Mouse (Mus musculus) liver, embryonic 18 days (tissue): ENCODE results near the gene H2-M11. TPM values are rescaled to one million over a fixed set of nuclear protein-coding genes. Genes with fewer than 3 reads are reported as not detected.

Experiments used
- polyA plus RNA-seq: library from polyadenylated mRNA; depleted of rRNA; stranded (reverse); fragments of >200 nt; gene quantifications from 2 replicates; pipeline ENCODE4 v1.2.3, GENCODE M21; 2012; rRNA removed

The H2-M11 gene
- polyA plus RNA-seq, result not detected in 2 replicates

GRCm38 (mm10) chr17:36546775-36547174, at the start of gene H2-M11:
Gene H2-M11 (plus strand): TSS chr17:36547075.

Other genes starting within 250 kb of the H2-M11 start
- not detected in 2 replicates for gene H2-M10.1, start 220.9 kb upstream of the H2-M11 start, polyA plus RNA-seq
- gene H2-M10.3, start 178.7 kb upstream of the H2-M11 start, polyA plus RNA-seq, result not detected in 2 replicates
- gene H2-M10.4, start 84.7 kb upstream of the H2-M11 start, polyA plus RNA-seq, result not detected in 2 replicates
- gene H2-M9, start 95.6 kb downstream of the H2-M11 start, polyA plus RNA-seq, result not detected in 2 replicates
- gene H2-M1, start 125.1 kb downstream of the H2-M11 start, polyA plus RNA-seq, result not detected in 2 replicates
- gene H2-M10.5, start 225.8 kb downstream of the H2-M11 start, polyA plus RNA-seq, result not detected in 2 replicates